Mouse (Mus musculus) central nervous system, embryonic 11.5 days (tissue): Measurements from ENCODE around the gene Smr3a. TPM values are rescaled to one million over a fixed set of nuclear protein-coding genes. Genes with fewer than 3 reads are reported as not detected.

Experiments used
- polyA plus RNA-seq: library from polyadenylated mRNA; depleted of rRNA; stranded (reverse); fragments of >200 nt; gene quantifications from 2 replicates; pipeline ENCODE4 v1.2.3, GENCODE M21; 2012; rRNA removed

The Smr3a gene
- polyA plus RNA-seq = not detected in 2 replicates

DNA sequence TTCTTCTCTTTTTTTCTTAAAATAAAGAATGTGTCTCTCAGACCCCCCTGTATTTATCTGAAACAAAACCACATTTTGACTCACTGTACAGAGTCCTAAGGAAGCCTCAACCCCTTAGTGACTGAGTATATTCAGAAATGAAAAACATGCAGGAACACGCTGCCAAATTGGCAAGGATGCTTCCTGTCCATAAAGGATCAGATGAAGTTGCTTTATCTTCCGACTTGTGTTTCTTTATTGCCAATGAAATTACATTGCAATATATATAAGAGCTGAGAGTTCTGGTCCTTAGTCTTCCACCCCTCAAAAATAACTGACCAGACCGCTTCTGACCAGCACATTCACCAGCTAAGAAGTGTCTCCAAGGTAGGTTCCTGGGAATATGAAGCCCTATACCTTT lies at the start of gene Smr3a:
Gene Smr3a, plus strand, starts transcription at position 301 of the 400 bp plus-strand sequence.

DNA sequence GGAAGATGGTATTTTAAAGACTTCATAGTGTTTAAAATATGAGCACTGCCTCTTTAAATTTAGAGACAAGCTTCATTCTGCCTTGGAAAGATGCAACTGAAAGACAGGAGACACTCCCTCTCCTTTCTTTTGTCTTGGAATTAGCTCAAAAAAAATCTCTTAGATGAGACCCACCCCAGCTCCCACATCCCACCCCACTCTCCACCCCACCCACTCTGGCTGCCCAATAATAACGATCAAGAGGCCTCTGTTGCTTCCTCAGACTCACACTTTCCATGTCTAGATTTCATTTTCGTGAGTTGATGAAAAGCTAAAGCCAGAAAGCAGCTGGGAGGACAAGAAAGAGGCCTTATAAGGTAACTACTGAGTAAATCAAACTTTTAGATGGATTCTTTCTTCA lies 33.1 kb upstream of the Smr3a start, which contains the start of the genes 2310003L06Rik and Gm28434:
Gene 2310003L06Rik, plus strand, starts transcription at position 259 of the 400 bp plus-strand sequence.
Gene Gm28434, plus strand, starts transcription at position 317 of the 400 bp plus-strand sequence.

DNA sequence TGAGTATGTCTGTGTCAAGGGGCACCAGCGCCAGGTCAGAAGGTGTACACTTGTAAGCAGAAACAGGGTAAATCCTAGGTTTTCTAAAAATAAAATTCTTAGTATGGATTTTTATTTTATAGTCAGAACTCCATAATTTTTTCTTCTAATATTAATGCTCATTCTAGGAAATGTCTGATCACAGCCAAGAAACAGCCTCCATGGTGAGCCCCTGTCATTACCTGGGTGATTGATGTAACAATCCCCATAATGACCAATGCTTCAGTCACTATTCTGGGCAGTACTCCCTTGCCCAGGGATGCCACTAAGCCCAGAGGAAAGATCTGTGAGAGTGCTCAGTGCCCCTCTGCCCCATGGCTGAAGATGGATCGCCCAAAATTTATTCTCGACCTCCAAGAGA lies 23.2 kb upstream of the Smr3a start, which contains the start of gene Cabs1:
Gene Cabs1, plus strand, starts transcription at position 301 of the 400 bp plus-strand sequence.

Other genes starting within 250 kb of the Smr3a start
- not detected in 2 replicates for gene Csn1s2a, start 228.0 kb upstream of the Smr3a start, polyA plus RNA-seq
- gene Csn1s2b, start 194.5 kb upstream of the Smr3a start, polyA plus RNA-seq = not detected in 2 replicates
- not detected in 2 replicates for gene Prr27, start 176.9 kb upstream of the Smr3a start, polyA plus RNA-seq
- not detected in 2 replicates for gene Odam, start 117.5 kb upstream of the Smr3a start, polyA plus RNA-seq
- gene Csn3, start 77.0 kb upstream of the Smr3a start, polyA plus RNA-seq = 0.09 TPM in 1 of 2 replicates, not detected in the other
- not detected in 2 replicates for gene 2310003L06Rik, start 33.1 kb upstream of the Smr3a start, polyA plus RNA-seq
- gene Gm28434, start 33.0 kb upstream of the Smr3a start, polyA plus RNA-seq = not detected in 2 replicates
- gene Cabs1, start 23.1 kb upstream of the Smr3a start, polyA plus RNA-seq = not detected in 2 replicates
- gene Smr2, start 84.0 kb downstream of the Smr3a start, polyA plus RNA-seq = not detected in 2 replicates
- not detected in 2 replicates for gene Gm11116, start 109.0 kb downstream of the Smr3a start, polyA plus RNA-seq
- gene Gm11115, start 151.6 kb downstream of the Smr3a start, polyA plus RNA-seq = not detected in 2 replicates